Mouse (Mus musculus): ENCODE results near the gene Dab1. TPM values are rescaled to one million over a fixed set of nuclear protein-coding genes. Genes with fewer than 3 reads are reported as not detected.

Gene Dab1
- polyA plus RNA-seq, 1 experiment from 2014 or later = 41.6 TPM

DNA sequence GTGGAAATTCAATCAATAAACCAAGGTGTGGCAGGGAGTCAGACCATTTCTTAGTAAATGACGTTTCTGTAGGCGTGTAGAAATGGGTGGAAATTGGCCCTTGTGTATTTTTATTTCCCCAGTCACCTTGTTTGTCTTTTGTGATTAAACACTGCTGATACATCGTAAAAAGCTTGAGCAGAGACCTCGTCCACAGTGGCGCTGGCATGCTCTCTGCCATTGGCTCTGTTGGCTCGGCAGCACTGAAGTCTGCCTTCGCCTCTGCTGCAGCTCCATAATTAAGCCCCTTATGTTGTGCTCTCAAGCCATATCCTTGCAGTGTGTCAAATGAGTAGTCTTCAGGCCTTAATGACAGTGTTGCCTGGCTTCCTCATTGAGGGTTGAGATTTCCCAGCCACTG lies 765.5 kb downstream of the Dab1 start:
- H3K4me1 ChIP-seq (replicated peaks) = no peaks in the 10 kb centered on the region
- H3K27me3 ChIP-seq (replicated peaks) = no peaks in the 10 kb centered on the region
- H3K4me2 ChIP-seq (replicated peaks) = peak overlapping the region; percentile 44
- ATAC-seq = peak; percentile 78
- no peaks in the 10 kb centered on the region for H3K36me3 ChIP-seq
- H3K9ac ChIP-seq = no peak overlapping the region
- no peak overlapping the region for H3K4me3 ChIP-seq (replicated peaks)
- H3K9me3 ChIP-seq = no peaks in the 10 kb centered on the region
- 34% methylated on average over 7 of the region's 7 CpGs for WGBS
- H3K27ac ChIP-seq = peak overlapping the region; percentile 71; the same call in 1 of the 2 replicates

- Histone ChIP-seq H3K4me2 (replicated peaks) (0 out of 2 replicates have a peak overlapping the region, but pooled peaks have one; percentile 5), H3K4me3 (replicated peaks) (no peak overlapping the region), H3K27ac (no peak overlapping the region), H3K27me3 (replicated peaks) (no peaks in the 10 kb centered on the region), H3K36me3 (no peaks in the 10 kb centered on the region), H3K4me1 (replicated peaks) (no peaks in the 10 kb centered on the region), H3K9ac (no peak overlapping the region), H3K9me3 (no peaks in the 10 kb centered on the region)
- WGBS = 18% methylated on average over 5 of the region's 5 CpGs
- peak; percentile 74 for ATAC-seq
Measured at GRCm38 (mm10) chr4:104385272-104385671, 766.1 kb downstream of the Dab1 start.

- Histone ChIP-seq H3K27ac (no peak overlapping the region), H3K9ac (no peak overlapping the region), H3K36me3 (no peaks in the 10 kb centered on the region), H3K4me2 (replicated peaks) (no peak overlapping the region), H3K4me3 (replicated peaks) (no peak overlapping the region), H3K27me3 (replicated peaks) (no peaks in the 10 kb centered on the region), H3K9me3 (no peaks in the 10 kb centered on the region), H3K4me1 (replicated peaks) (no peaks in the 10 kb centered on the region)
- no peak for ATAC-seq
- 83% methylated on average over 3 of the region's 3 CpGs for WGBS
Measured at GRCm38 (mm10) chr4:104395515-104395914, 776.4 kb downstream of the Dab1 start.

DNA sequence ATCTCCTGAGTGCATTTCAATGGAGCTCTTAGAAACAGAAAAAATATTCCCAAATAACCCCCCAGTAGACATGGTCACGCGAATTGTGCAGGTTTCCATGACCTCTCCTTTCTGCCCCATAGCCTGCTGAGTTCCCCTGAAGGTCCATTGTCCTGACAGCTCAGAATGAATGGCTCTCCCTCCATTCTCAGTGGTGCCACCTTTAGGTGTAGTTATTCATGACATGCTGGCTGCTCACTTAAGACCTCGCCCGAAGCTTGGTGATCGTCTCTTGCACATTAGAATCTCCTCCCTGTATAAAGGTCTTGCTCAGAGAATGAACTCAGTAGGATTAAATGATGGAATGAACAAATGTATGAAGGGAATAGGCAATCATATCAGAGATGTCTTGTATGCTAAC lies 776.9 kb downstream of the Dab1 start:
- Histone ChIP-seq H3K27ac (no peak overlapping the region), H3K36me3 (no peaks in the 10 kb centered on the region), H3K4me3 (replicated peaks) (no peak overlapping the region), H3K4me1 (replicated peaks) (no peaks in the 10 kb centered on the region), H3K9me3 (no peaks in the 10 kb centered on the region), H3K9ac (no peak overlapping the region), H3K4me2 (replicated peaks) (no peak overlapping the region), H3K27me3 (replicated peaks) (no peaks in the 10 kb centered on the region)
- 84% methylated on average over 5 of the region's 5 CpGs for WGBS
- no peak for ATAC-seq

DNA sequence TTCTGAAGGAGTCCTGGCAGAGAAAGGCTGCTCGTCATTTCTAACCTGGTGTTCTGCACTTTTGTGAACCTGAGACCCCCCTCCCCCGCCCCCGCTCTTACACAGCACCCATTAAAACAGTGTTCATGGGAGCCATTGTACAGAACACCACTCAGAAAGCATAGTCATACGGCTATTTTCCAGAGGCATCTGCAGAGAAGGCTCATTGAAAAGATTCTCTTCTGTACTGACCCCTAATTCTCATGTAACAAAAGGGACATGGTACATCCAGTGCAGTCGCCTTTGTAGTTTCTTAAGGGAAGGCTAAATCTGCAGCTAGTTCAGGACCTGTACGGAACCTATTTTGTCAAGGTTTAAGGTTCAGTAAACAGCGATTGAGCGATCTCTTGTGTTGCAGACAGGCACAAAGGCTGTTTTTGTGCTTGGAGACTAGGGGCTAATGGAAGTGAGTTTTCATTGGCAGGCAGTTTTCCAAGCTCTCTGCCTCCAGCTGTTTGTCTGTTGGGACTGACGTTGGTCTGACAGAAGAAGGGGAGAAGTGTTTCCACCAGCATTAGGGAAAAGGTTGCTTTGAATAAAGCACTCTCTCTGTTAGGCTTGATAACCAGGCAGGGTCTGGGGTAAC lies 780.1 kb downstream of the Dab1 start:
- Histone ChIP-seq H3K27ac (no peak overlapping the region), H3K36me3 (no peaks in the 10 kb centered on the region), H3K4me3 (replicated peaks) (no peak overlapping the region), H3K27me3 (replicated peaks) (no peaks in the 10 kb centered on the region), H3K4me2 (replicated peaks) (no peak overlapping the region), H3K4me1 (replicated peaks) (no peaks in the 10 kb centered on the region), H3K9ac (no peak overlapping the region), H3K9me3 (no peaks in the 10 kb centered on the region)
- ATAC-seq = no peak
- 61% methylated on average over 9 of the region's 9 CpGs for WGBS

DNA sequence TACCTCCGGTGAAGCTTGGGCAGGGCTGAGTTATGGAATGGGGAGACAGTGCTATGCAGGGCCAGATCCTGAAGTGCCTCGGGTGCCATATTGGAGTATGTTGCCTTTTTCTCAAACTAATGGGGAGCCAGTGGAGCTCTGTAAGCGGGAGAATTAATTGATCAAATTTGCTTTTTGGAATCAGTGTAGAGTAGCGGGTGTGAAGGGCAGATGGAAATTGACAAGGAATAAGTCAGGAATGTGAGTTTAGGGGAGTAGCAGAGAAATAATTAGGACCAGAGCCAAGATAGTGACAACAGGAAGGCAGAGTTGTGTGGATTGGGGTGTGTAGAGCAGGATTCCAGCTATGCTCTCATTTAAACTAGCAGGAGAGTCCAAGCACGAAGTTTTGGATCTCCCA lies 784.9 kb downstream of the Dab1 start:
- H3K27me3 ChIP-seq (replicated peaks) = no peaks in the 10 kb centered on the region
- no peak overlapping the region for H3K27ac ChIP-seq
- no peaks in the 10 kb centered on the region for H3K9me3 ChIP-seq
- ATAC-seq = no peak
- no peak overlapping the region for H3K9ac ChIP-seq
- whole genome bisulfite sequencing = 89% methylated on average over 5 of the region's 5 CpGs
- H3K4me1 ChIP-seq (replicated peaks) = no peaks in the 10 kb centered on the region
- H3K4me3 ChIP-seq (replicated peaks) = no peak overlapping the region
- no peak overlapping the region for H3K4me2 ChIP-seq (replicated peaks)
- no peaks in the 10 kb centered on the region for H3K36me3 ChIP-seq

GRCm38 (mm10) chr4:104410922-104411321 lies 791.8 kb downstream of the Dab1 start:
- no peaks in the 10 kb centered on the region for H3K4me1 ChIP-seq (replicated peaks)
- H3K27ac ChIP-seq = no peak overlapping the region
- no peaks in the 10 kb centered on the region for H3K9me3 ChIP-seq
- no peak overlapping the region for H3K9ac ChIP-seq
- 79% methylated on average over 6 of the region's 6 CpGs for WGBS
- ATAC-seq = no peak
- H3K4me2 ChIP-seq (replicated peaks) = no peak overlapping the region
- H3K27me3 ChIP-seq (replicated peaks) = no peaks in the 10 kb centered on the region
- H3K36me3 ChIP-seq = no peaks in the 10 kb centered on the region
- H3K4me3 ChIP-seq (replicated peaks) = no peak overlapping the region

GRCm38 (mm10) chr4:104415482-104415881 lies 796.3 kb downstream of the Dab1 start:
- Histone ChIP-seq H3K9ac (no peak overlapping the region), H3K4me3 (replicated peaks) (no peak overlapping the region), H3K27me3 (replicated peaks) (no peaks in the 10 kb centered on the region), H3K4me1 (replicated peaks) (no peaks in the 10 kb centered on the region), H3K36me3 (no peaks in the 10 kb centered on the region), H3K9me3 (no peaks in the 10 kb centered on the region), H3K27ac (no peak overlapping the region), H3K4me2 (replicated peaks) (no peak overlapping the region)
- 49% methylated on average over 2 of the region's 2 CpGs for WGBS
- ATAC-seq = no peak

- Histone ChIP-seq H3K9ac (no peak overlapping the region), H3K27ac (no peak overlapping the region), H3K4me3 (replicated peaks) (no peak overlapping the region), H3K4me2 (replicated peaks) (no peak overlapping the region), H3K9me3 (no peaks in the 10 kb centered on the region), H3K36me3 (no peaks in the 10 kb centered on the region), H3K4me1 (replicated peaks) (no peaks in the 10 kb centered on the region), H3K27me3 (replicated peaks) (no peaks in the 10 kb centered on the region)
- 92% methylated on average over 2 of the region's 2 CpGs for WGBS
- no peak for ATAC-seq
Measured at GRCm38 (mm10) chr4:104418354-104418753, 799.2 kb downstream of the Dab1 start.

- Histone ChIP-seq H3K4me3 (replicated peaks) (no peak overlapping the region), H3K4me2 (replicated peaks) (no peak overlapping the region), H3K36me3 (no peaks in the 10 kb centered on the region), H3K9ac (no peak overlapping the region), H3K4me1 (replicated peaks) (no peaks in the 10 kb centered on the region), H3K9me3 (no peaks in the 10 kb centered on the region), H3K27ac (no peak overlapping the region), H3K27me3 (replicated peaks) (no peaks in the 10 kb centered on the region)
- ATAC-seq = no peak
- 94% methylated on average over 12 of the region's 12 CpGs for WGBS
Measured at GRCm38 (mm10) chr4:104420983-104421680, 802.0 kb downstream of the Dab1 start.

- H3K4me3 ChIP-seq (replicated peaks) = no peak overlapping the region
- no peaks in the 10 kb centered on the region for H3K27me3 ChIP-seq (replicated peaks)
- no peaks in the 10 kb centered on the region for H3K36me3 ChIP-seq
- WGBS = 80% methylated on average over 7 of the region's 7 CpGs
- H3K9me3 ChIP-seq = no peaks in the 10 kb centered on the region
- no peak overlapping the region for H3K27ac ChIP-seq
- no peaks in the 10 kb centered on the region for H3K4me1 ChIP-seq (replicated peaks)
- ATAC-seq = peak; percentile 77
- H3K4me2 ChIP-seq (replicated peaks) = no peak overlapping the region
- no peak overlapping the region for H3K9ac ChIP-seq
Measured at GRCm38 (mm10) chr4:104429127-104429526, 810.0 kb downstream of the Dab1 start.

DNA sequence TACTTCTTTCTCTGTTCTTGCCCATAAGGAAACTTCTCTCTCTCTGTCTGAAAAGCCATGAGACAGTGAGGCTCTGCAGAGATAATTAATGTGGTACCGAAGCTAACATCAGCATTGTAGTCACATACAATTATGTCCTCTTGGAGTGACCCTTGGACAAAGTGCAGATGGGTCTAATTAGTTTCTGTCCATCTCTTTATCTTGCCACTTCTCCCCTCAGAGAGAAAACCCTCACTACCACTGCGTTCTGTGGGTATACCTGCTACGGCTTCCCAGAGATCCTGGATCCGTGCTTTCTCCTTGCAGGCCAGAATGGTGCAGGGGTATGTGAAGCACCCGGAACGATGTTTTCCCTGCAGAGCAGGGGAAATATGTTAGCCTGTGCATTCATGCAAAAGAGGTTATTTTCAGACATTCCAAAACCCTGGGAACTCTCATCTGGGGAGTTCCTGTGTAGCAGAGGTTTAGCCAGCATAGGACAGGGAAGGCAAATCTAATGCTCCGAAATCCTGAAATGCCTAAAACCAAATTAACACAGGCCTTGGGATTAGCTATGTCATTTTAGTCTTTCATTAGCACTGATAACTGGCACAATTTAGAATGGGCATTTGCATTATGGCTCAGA lies 812.2 kb downstream of the Dab1 start:
- Histone ChIP-seq H3K4me2 (replicated peaks) (no peak overlapping the region), H3K27me3 (replicated peaks) (no peaks in the 10 kb centered on the region), H3K4me3 (replicated peaks) (no peak overlapping the region), H3K9me3 (no peaks in the 10 kb centered on the region), H3K36me3 (no peaks in the 10 kb centered on the region), H3K27ac (no peak overlapping the region), H3K4me1 (replicated peaks) (no peaks in the 10 kb centered on the region), H3K9ac (no peak overlapping the region)
- 75% methylated on average over 7 of the region's 7 CpGs for WGBS
- ATAC-seq = no peak

- no peaks in the 10 kb centered on the region for H3K27me3 ChIP-seq (replicated peaks)
- no peak overlapping the region for H3K4me2 ChIP-seq (replicated peaks)
- no peak overlapping the region for H3K27ac ChIP-seq
- H3K9me3 ChIP-seq = no peaks in the 10 kb centered on the region
- no peak for ATAC-seq
- WGBS = 89% methylated on average over 11 of the region's 11 CpGs
- no peak overlapping the region for H3K9ac ChIP-seq
- H3K4me1 ChIP-seq (replicated peaks) = no peaks in the 10 kb centered on the region
- H3K36me3 ChIP-seq = no peaks in the 10 kb centered on the region
- H3K4me3 ChIP-seq (replicated peaks) = no peak overlapping the region
Measured at GRCm38 (mm10) chr4:104432150-104432549, 813.0 kb downstream of the Dab1 start.

All from intestine, embryonic 15.5 days (tissue).